Mouse (Mus musculus) liver, adult 2 months (tissue): ENCODE data around the gene Ncf1. TPM values are rescaled to one million over a fixed set of nuclear protein-coding genes. Genes with fewer than 3 reads are reported as not detected.

Experiments used
- DNase-seq: peaks from one replicate; pipeline ENCODE4 v3.0.0-alpha.2; 2011; ENCODE audit warnings: low read depth, low spot score; ENCODE audit errors: extremely low read depth
- H3K27ac ChIP-seq: fragments of 200-500 bp; replicated peaks from 2 replicates; pipeline ENCODE4 v1.5.1; 2012; ENCODE audit warnings: low read depth, mild to moderate bottlenecking, control low read depth, inconsistent platforms, low read length; ENCODE audit not compliant: insufficient read depth
- H3K27me3 ChIP-seq: fragments of 200-500 bp; 2 replicates; pipeline ENCODE4 v1.6.1; 2012; ENCODE audit warnings: mild to moderate bottlenecking, moderate library complexity, low read length, inconsistent platforms; ENCODE audit not compliant: control insufficient read depth, insufficient read depth
- H3K36me3 ChIP-seq: fragments of 200-500 bp; 2 replicates; pipeline ENCODE4 v1.6.1; 2012; ENCODE audit warnings: low read length, inconsistent platforms; ENCODE audit not compliant: control insufficient read depth, insufficient read depth
- H3K4me1 ChIP-seq: fragments of 200-500 bp; 2 replicates; pipeline ENCODE4 v1.6.1; 2011; ENCODE audit warnings: low read length; ENCODE audit not compliant: control insufficient read depth, insufficient read depth
- H3K4me3 ChIP-seq: fragments of 200-500 bp; 2 replicates; pipeline ENCODE4 v1.5.1; 2011; ENCODE audit warnings: low read depth, mild to moderate bottlenecking, control low read depth, low read length, moderate library complexity; ENCODE audit not compliant: insufficient read depth
- H3K79me2 ChIP-seq: fragments of 200-500 bp; 2 replicates; pipeline ENCODE4 v1.6.1; 2012; ENCODE audit warnings: inconsistent platforms, mild to moderate bottlenecking, low read length, moderate library complexity; ENCODE audit not compliant: control insufficient read depth, insufficient read depth
- H3K9ac ChIP-seq: fragments of 200-500 bp; 2 replicates; pipeline ENCODE4 v1.6.1; 2012; ENCODE audit warnings: low read depth, mild to moderate bottlenecking, control low read depth, inconsistent platforms, low read length
- CTCF ChIP-seq: fragments of 200-500 bp; IDR thresholded peaks from 2 replicates; pipeline ENCODE4 v1.5.1; 2011; ENCODE audit warnings: low read depth, low read length, control low read depth
- POLR2A ChIP-seq: fragments of 200-500 bp; IDR thresholded peaks from 2 replicates; pipeline ENCODE4 v1.6.1; 2011; ENCODE audit warnings: low read length, control low read depth; ENCODE audit not compliant: insufficient read depth; ENCODE audit errors: extremely low read depth
- WGBS: fragments of 180-500 bp; shearing (Covaris S2); methylation state at CpG from one replicate; pipeline ENCODE4 v1.1.7; 2018; 5-methylcytosine and 5-hydroxymethylcytosine counted together
- polyA plus RNA-seq: library from polyadenylated mRNA; depleted of rRNA; stranded (reverse); fragments of >200 nt; gene quantifications from 2 replicates; pipeline ENCODE4 v1.2.3, GENCODE M21; 2012
- total RNA-seq: library from RNA; depleted of rRNA; stranded (reverse); fragments of >200 nt; gene quantifications from 2 replicates; pipeline ENCODE4 v1.2.3, GENCODE M21; 2014

The Ncf1 gene
- total and polyA plus RNA-seq, 2 experiments = 2.9 to 3.3 TPM

GRCm38 (mm10) chr5:134217900-134218299 lies 11.5 kb downstream of the Ncf1 start:
- WGBS = 92% methylated on average over 7 of the region's 7 CpGs

DNA sequence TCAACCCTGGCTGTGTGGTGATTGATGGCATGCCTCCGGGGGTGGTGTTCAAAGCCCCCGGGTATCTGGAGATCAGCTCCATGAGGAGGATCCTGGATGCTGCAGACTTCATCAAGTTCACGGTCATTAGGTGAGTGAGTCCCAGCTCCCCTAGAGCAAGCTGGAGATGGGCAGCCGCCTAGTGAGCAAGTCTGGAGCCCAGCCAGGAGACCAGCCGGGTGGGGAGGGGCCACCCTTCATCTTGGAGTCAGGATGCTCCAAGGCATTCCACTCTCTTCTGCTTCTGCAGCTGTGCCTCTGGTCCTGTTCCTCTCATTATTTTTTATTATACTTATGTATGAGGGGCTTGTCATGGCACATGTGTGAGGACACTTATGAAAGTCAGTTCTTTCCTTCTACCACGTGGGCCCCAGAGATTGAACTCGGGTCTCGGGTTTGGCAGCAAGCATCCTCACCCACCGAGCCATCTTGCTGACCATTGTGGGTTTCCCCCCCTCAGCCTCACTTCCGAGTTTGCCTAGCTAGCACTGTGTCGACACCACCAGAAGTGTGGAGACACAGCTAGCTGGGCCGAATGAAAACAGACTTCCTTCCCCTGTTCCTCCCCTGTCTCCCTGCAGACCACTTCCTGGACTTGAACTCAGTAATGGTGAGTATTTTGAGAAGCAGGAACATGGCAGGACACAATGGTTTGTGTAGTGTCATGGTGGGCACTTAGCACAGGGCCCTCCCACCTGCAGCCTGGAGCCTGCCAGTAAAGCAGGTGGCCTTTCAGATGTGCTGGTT lies 15.2 kb downstream of the Ncf1 start:
- 80% methylated on average over 12 of the region's 12 CpGs for WGBS
- Histone ChIP-seq H3K4me1 (peaks cover 13% of the 10 kb centered on the region), H3K27me3 (no peaks in the 10 kb centered on the region), H3K36me3 (no peaks in the 10 kb centered on the region), H3K79me2 (no peaks in the 10 kb centered on the region), H3K4me3 (no peak overlapping the region), H3K9ac (no peak overlapping the region), H3K27ac (no peak overlapping the region)
- no peak for TF ChIP-seq CTCF
- TF ChIP-seq POLR2A = no peak
- no peak for DNase-seq

More at GRCm38 (mm10) chr5:134217900-134218299, 11.5 kb downstream of the Ncf1 start:
- Histone ChIP-seq H3K79me2 (no peaks in the 10 kb centered on the region), H3K4me3 (no peak overlapping the region), H3K9ac (no peak overlapping the region), H3K27me3 (peaks cover 2% of the 10 kb centered on the region; the same call in 1 of the 2 replicates), H3K36me3 (no peaks in the 10 kb centered on the region), H3K4me1 (no peaks in the 10 kb centered on the region), H3K27ac (no peak overlapping the region)
- no peak for DNase-seq
- TF ChIP-seq CTCF (no peak), POLR2A (no peak)

DNA sequence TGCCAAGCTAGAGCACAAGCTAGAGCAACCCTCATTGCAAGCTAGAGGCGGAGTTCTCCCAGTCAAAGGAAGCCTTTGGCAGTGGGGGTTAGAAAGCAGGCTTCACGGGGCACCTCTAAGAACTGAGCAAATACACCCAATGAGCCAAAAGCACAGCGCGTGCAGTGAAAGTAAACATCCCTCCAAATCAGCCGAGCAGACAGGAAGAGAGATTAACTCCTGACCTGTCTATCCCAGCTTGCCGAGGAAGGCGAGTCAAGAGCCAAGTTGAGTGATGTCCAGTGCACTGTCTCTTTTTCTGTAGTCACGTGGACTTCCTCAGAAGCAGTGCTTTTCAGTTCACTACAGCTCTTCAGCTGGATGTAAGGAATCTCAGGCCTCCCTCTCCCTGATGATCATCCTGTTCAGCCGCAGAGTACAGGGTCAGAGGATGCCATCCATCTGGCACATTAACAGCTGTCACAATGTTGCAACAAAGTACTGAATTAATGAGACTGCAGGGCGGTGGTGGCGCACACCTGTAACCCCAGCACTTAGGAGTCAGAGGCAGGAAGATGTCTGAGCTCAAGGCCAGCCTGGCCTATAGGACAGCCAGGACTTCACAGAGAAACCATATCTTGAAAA lies 19.4 kb downstream of the Ncf1 start:
- TF ChIP-seq POLR2A = no peak
- no peak for TF ChIP-seq CTCF
- H3K36me3 ChIP-seq = no peaks in the 10 kb centered on the region
- peaks cover 15% of the 10 kb centered on the region for H3K4me1 ChIP-seq
- H3K9ac ChIP-seq = no peak overlapping the region
- 6% methylated on average over 11 of the region's 11 CpGs for WGBS
- peak overlapping the region; percentile 14 for H3K27ac ChIP-seq
- H3K27me3 ChIP-seq = no peaks in the 10 kb centered on the region
- no peaks in the 10 kb centered on the region for H3K79me2 ChIP-seq
- no peak overlapping the region for H3K4me3 ChIP-seq
- peak; percentile 98 for DNase-seq

GRCm38 (mm10) chr5:134206721-134207120 lies 22.7 kb downstream of the Ncf1 start:
- H3K9ac ChIP-seq = no peak overlapping the region
- no peaks in the 10 kb centered on the region for H3K36me3 ChIP-seq
- H3K79me2 ChIP-seq = no peaks in the 10 kb centered on the region
- no peak for TF ChIP-seq CTCF
- TF ChIP-seq POLR2A = no peak
- WGBS = 88% methylated on average over 10 of the region's 10 CpGs
- no peak overlapping the region for H3K27ac ChIP-seq
- H3K4me1 ChIP-seq = peaks cover 15% of the 10 kb centered on the region
- no peak overlapping the region for H3K4me3 ChIP-seq
- no peak for DNase-seq
- no peaks in the 10 kb centered on the region for H3K27me3 ChIP-seq

GRCm38 (mm10) chr5:134193664-134194063 lies 35.8 kb downstream of the Ncf1 start:
- DNase-seq = no peak
- no peaks in the 10 kb centered on the region; the same call in 1 of the 2 replicates for H3K79me2 ChIP-seq
- H3K27ac ChIP-seq = no peak overlapping the region
- TF ChIP-seq CTCF (no peak), POLR2A (no peak)
- H3K9ac ChIP-seq = no peak overlapping the region
- no peaks in the 10 kb centered on the region; the same call in 1 of the 2 replicates for H3K36me3 ChIP-seq
- no peaks in the 10 kb centered on the region for H3K4me1 ChIP-seq
- 87% methylated on average over 8 of the region's 8 CpGs for WGBS
- H3K27me3 ChIP-seq = no peaks in the 10 kb centered on the region
- H3K4me3 ChIP-seq = no peak overlapping the region
